ENCODE assay signal across 10 mouse cellular contexts in genomic region chr14:105474991-105475553, GRCm38 (mm10).
DNase-seq lines count a peak whose midpoint lies in the region; ATAC-seq and TF ChIP-seq lines count a peak whose summit lies in the region.
"Had no signal": no experiment of that assay in that cellular context is flagged by ENCODE, and none has a peak within 500 bp of the region (broad histone marks: within the 10 kb centered on the region; RNA-seq: fewer than 3 reads in every experiment).

No protein-coding gene starts in this region.

- no peaks in the 10 kb centered on the region; the same call in 1 of the 2 replicates for H3K9me3 ChIP-seq in limb, embryonic 14.5 days (ENCODE audit: control insufficient read depth, low read length)
- H3K9me3 ChIP-seq in limb, embryonic 10.5 days (replicated peaks): no peaks in the 10 kb centered on the region
- no peaks in the 10 kb centered on the region for H3K9me3 ChIP-seq in forebrain, embryonic 16.5 days (ENCODE audit: control insufficient read depth, low read length)
- H3K9me3 ChIP-seq: embryonic facial prominence, embryonic 13.5 days; neural tube, embryonic 13.5 days had no signal

- DNase-seq in cerebellum, adult 11-12 months: no peak
- peak; percentile 38 for DNase-seq in limb, embryonic 14.5 days (ENCODE audit: low spot score)
- no peak for DNase-seq in limb, embryonic 10.5 days (ENCODE audit: low spot score)
- DNase-seq in lung, postnatal 36 days: peak; percentile 67
- no peak for DNase-seq in spleen, postnatal 36 days (ENCODE audit: low spot score in 2 of 2)

- no peak overlapping the region for H3K4me3 ChIP-seq in limb, embryonic 14.5 days (replicated peaks; ENCODE audit: low read length)
- no peak overlapping the region for H3K4me3 ChIP-seq in limb, embryonic 10.5 days
- H3K4me3 ChIP-seq in forebrain, embryonic 16.5 days (replicated peaks; ENCODE audit: low read length): no peak overlapping the region
- H3K4me3 ChIP-seq: embryonic facial prominence, embryonic 13.5 days; neural tube, embryonic 13.5 days had no signal

- H3K27me3 ChIP-seq in limb, embryonic 14.5 days (ENCODE audit: control insufficient read depth, insufficient read depth, low read length): no peaks in the 10 kb centered on the region
- H3K27me3 ChIP-seq in limb, embryonic 10.5 days (ENCODE audit: low read depth, poor library complexity, severe bottlenecking): 0 out of 2 replicates have a peak, but pooled peaks cover 3% of the 10 kb centered on the region
- H3K27me3 ChIP-seq in forebrain, embryonic 16.5 days (replicated peaks; ENCODE audit: control insufficient read depth, insufficient read depth, low read length): no peaks in the 10 kb centered on the region; the same call in 1 of the 2 replicates
- H3K27me3 ChIP-seq: embryonic facial prominence, embryonic 13.5 days had no signal

- TF ChIP-seq POLR2A in limb, embryonic 14.5 days (IDR thresholded peaks at IDR 0.05; ENCODE audit: borderline replicate concordance, extremely low read depth, insufficient read depth, insufficient read length): no peak

- H3K4me2 ChIP-seq in limb, embryonic 14.5 days (replicated peaks; ENCODE audit: low read depth, low read length, severe bottlenecking): no peak overlapping the region
- no peak overlapping the region for H3K4me2 ChIP-seq in forebrain, embryonic 16.5 days (ENCODE audit: low read length)
- H3K4me2 ChIP-seq: embryonic facial prominence, embryonic 13.5 days; neural tube, embryonic 13.5 days had no signal

- no peak overlapping the region for H3K9ac ChIP-seq in limb, embryonic 14.5 days (ENCODE audit: low read depth, low read length, severe bottlenecking)
- no peak overlapping the region for H3K9ac ChIP-seq in forebrain, embryonic 16.5 days (replicated peaks; ENCODE audit: low read depth, low read length)
- H3K9ac ChIP-seq: embryonic facial prominence, embryonic 13.5 days; neural tube, embryonic 13.5 days had no signal

- H3K36me3 ChIP-seq in limb, embryonic 14.5 days (ENCODE audit: control insufficient read depth, insufficient read depth, low read length): no peaks in the 10 kb centered on the region
- no peaks in the 10 kb centered on the region for H3K36me3 ChIP-seq in limb, embryonic 10.5 days
- H3K36me3 ChIP-seq in forebrain, embryonic 16.5 days (ENCODE audit: control insufficient read depth, insufficient read depth): no peaks in the 10 kb centered on the region
- H3K36me3 ChIP-seq: embryonic facial prominence, embryonic 13.5 days; neural tube, embryonic 13.5 days had no signal

- 0 out of 2 replicates have a peak, but pooled peaks have one; percentile 40 for ATAC-seq in cerebellum, adult (ENCODE audit: insufficient number of reproducible peaks, low FRiP score, low TSS enrichment)
- no peak for ATAC-seq in limb, embryonic 14.5 days (ENCODE audit: low FRiP score, low read depth)
- peak; percentile 87 for ATAC-seq in forebrain, embryonic 16.5 days
- no peak for ATAC-seq in megakaryocyte-erythroid progenitor cell, adult 5-6 weeks (replicated peaks; ENCODE audit: low FRiP score, low TSS enrichment, poor library complexity, severe bottlenecking)

- peaks cover 2% of the 10 kb centered on the region for H3K4me1 ChIP-seq in limb, embryonic 14.5 days (ENCODE audit: control insufficient read depth, insufficient read depth, low read length)
- H3K4me1 ChIP-seq in limb, embryonic 10.5 days: peaks cover 3% of the 10 kb centered on the region; the same call in 1 of the 2 replicates
- H3K4me1 ChIP-seq in forebrain, embryonic 16.5 days (replicated peaks; ENCODE audit: control insufficient read depth, insufficient read depth, low read length): no peaks in the 10 kb centered on the region
- H3K4me1 ChIP-seq: neural tube, embryonic 13.5 days had no signal

- H3K27ac ChIP-seq in limb, embryonic 14.5 days (replicated peaks; ENCODE audit: low read depth, low read length): no peak overlapping the region
- no peak overlapping the region for H3K27ac ChIP-seq in limb, embryonic 10.5 days
- H3K27ac ChIP-seq in forebrain, embryonic 16.5 days (ENCODE audit: low read length): no peak overlapping the region
- H3K27ac ChIP-seq: embryonic facial prominence, embryonic 13.5 days; neural tube, embryonic 13.5 days had no signal

Comparison
In these comparisons a context has a peak if more than half of its experiments do, and no peak if none do; other contexts are left out.
1. DNase-seq: peak in limb, embryonic 14.5 days (single experiment) and lung, postnatal 36 days (single experiment); none in cerebellum, adult 11-12 months (single experiment), limb, embryonic 10.5 days (single experiment) and spleen, postnatal 36 days (0 of 2).
2. ATAC-seq: peak in cerebellum, adult (single experiment) and forebrain, embryonic 16.5 days (single experiment); none in limb, embryonic 14.5 days (single experiment) and megakaryocyte-erythroid progenitor cell, adult 5-6 weeks (single experiment).